Mouse (Mus musculus): ENCODE measurements around the gene Popdc3. TPM values are rescaled to one million over a fixed set of nuclear protein-coding genes. Genes with fewer than 3 reads are reported as not detected.
A peak's percentile ranks its signal among the peaks of the same experiment; 100 is the strongest.
"Not testable (repeated sequence)": the region's sequence is repeated elsewhere in the genome, so short reads cannot be mapped to it uniquely, and the experiment has no call there.

Gene Popdc3
- polyA plus RNA-seq, 1 experiment = 0.83 TPM

- DNase-seq (ENCODE audit: low read depth) = peak; percentile 61
- TF ChIP-seq CTCF (IDR thresholded peaks at IDR 0.05; ENCODE audit: borderline replicate concordance, extremely low read depth, insufficient read depth, insufficient read length) (no peak), POLR2A (IDR thresholded peaks at IDR 0.05; ENCODE audit: borderline replicate concordance, extremely low read depth, insufficient read depth, insufficient read length, poor library complexity, severe bottlenecking) (no peak)
Observed at GRCm38 (mm10) chr10:45289218-45290105, 111.6 kb downstream of the Popdc3 start.

- no peak for TF ChIP-seq CTCF (IDR thresholded peaks at IDR 0.05; ENCODE audit: borderline replicate concordance, extremely low read depth, insufficient read depth, insufficient read length)
- TF ChIP-seq POLR2A (IDR thresholded peaks at IDR 0.05; ENCODE audit: borderline replicate concordance, extremely low read depth, insufficient read depth, insufficient read length, poor library complexity, severe bottlenecking) = no peak
- no peak for DNase-seq (ENCODE audit: low read depth)
Observed at GRCm38 (mm10) chr10:45290618-45291017, 112.7 kb downstream of the Popdc3 start.

GRCm38 (mm10) chr10:45292159-45292558, 114.3 kb downstream of the Popdc3 start:
- DNase-seq (ENCODE audit: low read depth) = not testable (repeated sequence)

- TF ChIP-seq CTCF (IDR thresholded peaks at IDR 0.05; ENCODE audit: borderline replicate concordance, extremely low read depth, insufficient read depth, insufficient read length) (no peak), POLR2A (IDR thresholded peaks at IDR 0.05; ENCODE audit: borderline replicate concordance, extremely low read depth, insufficient read depth, insufficient read length, poor library complexity, severe bottlenecking) (no peak)
- no peak for DNase-seq (ENCODE audit: low read depth)
Observed at GRCm38 (mm10) chr10:45295093-45295492, 117.2 kb downstream of the Popdc3 start.

GRCm38 (mm10) chr10:45298503-45298902, 120.6 kb downstream of the Popdc3 start:
- DNase-seq (ENCODE audit: low read depth) = peak; percentile 65
- TF ChIP-seq CTCF (IDR thresholded peaks at IDR 0.05; ENCODE audit: borderline replicate concordance, extremely low read depth, insufficient read depth, insufficient read length) (no peak), POLR2A (IDR thresholded peaks at IDR 0.05; ENCODE audit: borderline replicate concordance, extremely low read depth, insufficient read depth, insufficient read length, poor library complexity, severe bottlenecking) (no peak)

GRCm38 (mm10) chr10:45299509-45299908, 121.6 kb downstream of the Popdc3 start:
- no peak for DNase-seq (ENCODE audit: low read depth)
- TF ChIP-seq CTCF (IDR thresholded peaks at IDR 0.05; ENCODE audit: borderline replicate concordance, extremely low read depth, insufficient read depth, insufficient read length) = no peak
- no peak for TF ChIP-seq POLR2A (IDR thresholded peaks at IDR 0.05; ENCODE audit: borderline replicate concordance, extremely low read depth, insufficient read depth, insufficient read length, poor library complexity, severe bottlenecking)

GRCm38 (mm10) chr10:45303315-45304036, 125.6 kb downstream of the Popdc3 start:
- DNase-seq (ENCODE audit: low read depth) = no peak
- TF ChIP-seq CTCF (IDR thresholded peaks at IDR 0.05; ENCODE audit: borderline replicate concordance, extremely low read depth, insufficient read depth, insufficient read length) = no peak
- no peak for TF ChIP-seq POLR2A (IDR thresholded peaks at IDR 0.05; ENCODE audit: borderline replicate concordance, extremely low read depth, insufficient read depth, insufficient read length, poor library complexity, severe bottlenecking)

- DNase-seq (ENCODE audit: low read depth) = peak; percentile 12
- no peak for TF ChIP-seq POLR2A (IDR thresholded peaks at IDR 0.05; ENCODE audit: borderline replicate concordance, extremely low read depth, insufficient read depth, insufficient read length, poor library complexity, severe bottlenecking)
- TF ChIP-seq CTCF (IDR thresholded peaks at IDR 0.05; ENCODE audit: borderline replicate concordance, extremely low read depth, insufficient read depth, insufficient read length) = no peak
Observed at GRCm38 (mm10) chr10:45305173-45305572, 127.3 kb downstream of the Popdc3 start.

- TF ChIP-seq POLR2A (IDR thresholded peaks at IDR 0.05; ENCODE audit: borderline replicate concordance, extremely low read depth, insufficient read depth, insufficient read length, poor library complexity, severe bottlenecking) (no peak), CTCF (IDR thresholded peaks at IDR 0.05; ENCODE audit: borderline replicate concordance, extremely low read depth, insufficient read depth, insufficient read length) (no peak)
- peak; percentile 46 for DNase-seq (ENCODE audit: low read depth)
Observed at GRCm38 (mm10) chr10:45311129-45311528, 133.2 kb downstream of the Popdc3 start.

- TF ChIP-seq CTCF (IDR thresholded peaks at IDR 0.05; ENCODE audit: borderline replicate concordance, extremely low read depth, insufficient read depth, insufficient read length) = no peak
- no peak for TF ChIP-seq POLR2A (IDR thresholded peaks at IDR 0.05; ENCODE audit: borderline replicate concordance, extremely low read depth, insufficient read depth, insufficient read length, poor library complexity, severe bottlenecking)
- DNase-seq (ENCODE audit: low read depth) = peak; percentile 64
Observed at GRCm38 (mm10) chr10:45311624-45312023, 133.7 kb downstream of the Popdc3 start.

GRCm38 (mm10) chr10:45314865-45315264, 137.0 kb downstream of the Popdc3 start:
- DNase-seq (ENCODE audit: low read depth) = no peak
- TF ChIP-seq POLR2A (IDR thresholded peaks at IDR 0.05; ENCODE audit: borderline replicate concordance, extremely low read depth, insufficient read depth, insufficient read length, poor library complexity, severe bottlenecking) (no peak), CTCF (IDR thresholded peaks at IDR 0.05; ENCODE audit: borderline replicate concordance, extremely low read depth, insufficient read depth, insufficient read length) (no peak)

Data from brain, embryonic 14.5 days (tissue).